Mouse (Mus musculus): ENCODE measurements at regions not wholly inside any gene's neighbourhood (a gene's known extent, or its start where the extent isn't known, plus 50 kb on each side); places are given as distances from the start of the nearest gene placed in this dataset.

GRCm38 (mm10) chr13:4662336-4663101 lies 53.5 kb upstream of the Akr1e1 start:
- no peak for ATAC-seq
